Comparison of ENCODE assay signal across 7 mouse cellular contexts in the genomic region with DNA sequence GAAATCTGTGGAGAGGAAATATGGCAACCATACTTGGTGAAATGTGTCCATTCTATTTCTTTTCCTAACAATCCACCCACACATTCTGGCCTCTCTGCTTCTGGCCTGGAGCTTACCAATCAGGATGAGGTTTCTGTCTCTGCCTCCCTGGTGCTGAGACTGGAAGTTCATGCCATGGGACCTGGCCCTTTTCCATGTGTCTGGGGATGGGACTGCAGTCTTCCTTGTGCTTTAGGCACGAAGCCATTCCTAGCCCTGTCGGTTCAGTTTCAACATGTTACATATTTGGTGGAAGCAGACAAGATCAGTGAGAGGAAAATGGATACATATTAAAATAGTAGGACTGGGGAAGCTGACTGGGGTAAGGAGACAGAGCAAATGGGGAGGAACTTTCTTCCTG.
DNase-seq lines count a peak whose midpoint lies in the region.
"Had no signal": no experiment of that assay in that cellular context is flagged by ENCODE, and none has a peak within 500 bp of the region (broad histone marks: within the 10 kb centered on the region; RNA-seq: fewer than 3 reads in every experiment).

No protein-coding gene starts in this region.

- peak; percentile 51 to 71 for DNase-seq in cerebellum, postnatal 14 days
- DNase-seq in cerebellum, adult 8-10 months, result no peak
- DNase-seq in testis, postnatal 14 days (ENCODE audit: low spot score), result peak; percentile 11
- DNase-seq in testis, postnatal 10 days (ENCODE audit: low spot score), result no peak
- no peak for DNase-seq in frontal cortex, adult 2 months (ENCODE audit: extremely low spot score in 1 of 2, low spot score in 1 of 2)
- DNase-seq: adrenal gland, adult 2 months; forebrain, postnatal 0 days had no signal

Comparison
In these comparisons a context has a peak if more than half of its experiments do, and no peak if none do; other contexts are left out.
1. DNase-seq: peak in cerebellum, postnatal 14 days (2 of 2) and testis, postnatal 14 days (single experiment); none in cerebellum, adult 8-10 months (single experiment), testis, postnatal 10 days (single experiment) and frontal cortex, adult 2 months (0 of 2).